In genomic region chr6:90900302-90900701, GRCm38 (mm10) we compare ENCODE assay signal across 27 mouse cellular contexts.
"Had no signal": no experiment of that assay in that cellular context is flagged by ENCODE, and none has a peak within 500 bp of the region (broad histone marks: within the 10 kb centered on the region; RNA-seq: fewer than 3 reads in every experiment).

No protein-coding gene starts in this region.

- H3K27me3 ChIP-seq: heart, embryonic 15.5 days; intestine, embryonic 15.5 days had no signal

- H3K4me3 ChIP-seq: gastrocnemius, adult 2 months; heart, adult 2 months; heart, embryonic 13.5 days; heart, embryonic 15.5 days; hindbrain, embryonic 10.5 days; hindbrain, embryonic 12.5 days; intestine, embryonic 15.5 days; layer of hippocampus, adult 2 months; left cerebral cortex, adult 2 months; limb, embryonic 10.5 days; limb, embryonic 12.5 days had no signal

- H3K9ac ChIP-seq: heart, embryonic 13.5 days; heart, embryonic 15.5 days; hindbrain, embryonic 12.5 days; hindbrain, embryonic 14.5 days; intestine, embryonic 15.5 days; limb, embryonic 12.5 days had no signal

- H3K9me3 ChIP-seq: heart, embryonic 13.5 days; heart, embryonic 15.5 days; hindbrain, embryonic 10.5 days; hindbrain, embryonic 12.5 days; intestine, embryonic 15.5 days; limb, embryonic 10.5 days; limb, embryonic 12.5 days had no signal

- ATAC-seq: hindbrain, embryonic 16.5 days; inflammation-experienced regulatory T-cells, adult 6 months; intestine, embryonic 15.5 days; intestine, postnatal 0 days had no signal

- H3K36me3 ChIP-seq: heart, embryonic 13.5 days; heart, embryonic 15.5 days; hindbrain, embryonic 10.5 days; hindbrain, embryonic 12.5 days; intestine, embryonic 15.5 days; limb, embryonic 10.5 days; limb, embryonic 12.5 days had no signal

- H3K4me1 ChIP-seq: intestine, embryonic 15.5 days; limb, embryonic 12.5 days had no signal

- H3K4me2 ChIP-seq: heart, embryonic 11.5 days; heart, embryonic 13.5 days; heart, embryonic 15.5 days; hindbrain, embryonic 12.5 days; hindbrain, embryonic 14.5 days; intestine, embryonic 15.5 days; limb, embryonic 12.5 days; liver, embryonic 11.5 days had no signal

- H3K27ac ChIP-seq: gastrocnemius, adult 2 months; heart, adult 2 months; heart, embryonic 13.5 days; heart, embryonic 15.5 days; hindbrain, embryonic 10.5 days; hindbrain, embryonic 14.5 days; intestine, embryonic 15.5 days; layer of hippocampus, adult 2 months; left cerebral cortex, adult 2 months; limb, embryonic 10.5 days; limb, embryonic 12.5 days had no signal

- DNase-seq: gastrocnemius, adult 2 months; gastrocnemius, postnatal 10 days; gastrocnemius, postnatal 25 days; heart, adult 2 months; heart, postnatal 14 days; heart, postnatal 36 days; kidney, adult 18-20 months; kidney, adult 8-10 months; kidney, postnatal 10 days; kidney, postnatal 25 days; kidney, postnatal 4 days; liver had no signal
